Mouse (Mus musculus): Measurements from ENCODE around the gene Mgme1.

- TF ChIP-seq CTCF (IDR thresholded peaks at IDR 0.05; ENCODE audit: borderline replicate concordance, insufficient read depth, low read length) = no peak
- no peak for TF ChIP-seq POLR2A (IDR thresholded peaks at IDR 0.05; ENCODE audit: low read depth, low read length)
Measured at GRCm38 (mm10) chr2:144226906-144227586, 43.4 kb upstream of the Mgme1 start.

Data from embryonic fibroblast, embryonic 13.5 days (primary cell).